Mouse (Mus musculus) brown adipose tissue, adult 24 weeks (tissue): ENCODE measurements around the gene Atf1. TPM values are rescaled to one million over a fixed set of nuclear protein-coding genes. Genes with fewer than 3 reads are reported as not detected.
"Not testable (repeated sequence)": the region's sequence is repeated elsewhere in the genome, so short reads cannot be mapped to it uniquely, and the experiment has no call there.

ENCODE experiments used
- H3K27ac ChIP-seq: fragments of 200-500 bp; replicated peaks from 2 replicates; pipeline ENCODE4 v1.5.1; 2012; ENCODE audit warnings: low read depth, mild to moderate bottlenecking, low read length
- H3K4me1 ChIP-seq: fragments of 200-500 bp; 2 replicates; pipeline ENCODE4 v1.6.1; 2012; ENCODE audit warnings: low read length, mixed read lengths; ENCODE audit not compliant: control insufficient read depth, insufficient read depth, insufficient read length
- H3K4me3 ChIP-seq: fragments of 200-500 bp; 2 replicates; pipeline ENCODE4 v1.5.1; 2012; ENCODE audit warnings: low read depth, mild to moderate bottlenecking, low read length, moderate library complexity; ENCODE audit not compliant: insufficient read depth
- polyA plus RNA-seq: library from polyadenylated mRNA; stranded (reverse); fragments of >200 nt; gene quantifications from 2 replicates; pipeline ENCODE4 v1.2.4, GENCODE M21; 2012; ENCODE audit not compliant: missing spikeins, insufficient read depth, insufficient read length

Gene Atf1
- polyA plus RNA-seq, 1 experiment, result 29.0 TPM

DNA sequence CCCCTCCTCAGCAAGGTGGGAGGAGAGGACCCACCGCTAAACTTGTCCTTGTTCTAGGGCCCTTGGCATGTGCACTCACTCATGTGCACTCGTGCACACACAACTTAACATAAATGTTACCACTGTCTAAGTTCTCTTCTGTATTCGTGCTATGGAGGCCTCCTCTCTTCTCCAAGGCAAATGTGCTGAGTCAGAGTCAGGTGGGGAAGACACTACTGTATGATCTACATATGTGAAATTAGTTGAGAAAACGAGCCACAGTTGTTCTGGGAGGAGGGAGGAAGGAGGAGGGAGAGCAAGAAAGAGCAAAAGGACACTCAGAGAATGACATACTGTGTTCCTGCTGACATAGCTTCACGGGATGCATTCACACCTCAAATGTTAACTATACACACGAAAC, 72.9 kb downstream of the Atf1 start:
- Histone ChIP-seq H3K4me1 (no peaks in the 10 kb centered on the region), H3K27ac (no peak overlapping the region), H3K4me3 (no peak overlapping the region)

DNA sequence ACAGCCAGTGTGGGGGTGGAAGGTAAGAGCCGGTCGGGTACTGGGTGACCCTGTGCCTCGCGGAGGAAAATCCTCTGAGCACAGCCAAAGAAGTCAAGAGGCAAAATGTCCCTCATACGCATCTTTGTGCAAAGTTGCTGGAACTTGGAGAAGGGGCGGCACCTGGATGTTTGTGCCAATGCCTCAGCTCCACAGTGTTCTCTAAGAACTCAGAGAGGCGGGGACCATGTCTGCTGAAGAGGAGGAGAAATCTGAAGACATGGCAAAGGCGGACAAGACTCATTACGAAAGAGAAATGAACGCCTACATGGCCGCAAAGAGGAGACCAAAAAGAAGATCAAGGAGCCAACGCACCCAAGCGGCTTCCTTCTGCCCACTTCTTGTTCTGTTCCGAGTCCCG, 73.9 kb downstream of the Atf1 start:
- Histone ChIP-seq H3K4me3 (peak overlapping the region; percentile 54), H3K4me1 (peaks cover 4% of the 10 kb centered on the region; the same call in 1 of the 2 replicates), H3K27ac (peak overlapping the region; percentile 71; the same call in 1 of the 2 replicates)

- Histone ChIP-seq H3K4me1 (peaks cover 4% of the 10 kb centered on the region; the same call in 1 of the 2 replicates), H3K4me3 (peak overlapping the region; percentile 65), H3K27ac (peak overlapping the region; percentile 66)
Observed at GRCm38 (mm10) chr15:100303428-100304018, 75.9 kb downstream of the Atf1 start.

DNA sequence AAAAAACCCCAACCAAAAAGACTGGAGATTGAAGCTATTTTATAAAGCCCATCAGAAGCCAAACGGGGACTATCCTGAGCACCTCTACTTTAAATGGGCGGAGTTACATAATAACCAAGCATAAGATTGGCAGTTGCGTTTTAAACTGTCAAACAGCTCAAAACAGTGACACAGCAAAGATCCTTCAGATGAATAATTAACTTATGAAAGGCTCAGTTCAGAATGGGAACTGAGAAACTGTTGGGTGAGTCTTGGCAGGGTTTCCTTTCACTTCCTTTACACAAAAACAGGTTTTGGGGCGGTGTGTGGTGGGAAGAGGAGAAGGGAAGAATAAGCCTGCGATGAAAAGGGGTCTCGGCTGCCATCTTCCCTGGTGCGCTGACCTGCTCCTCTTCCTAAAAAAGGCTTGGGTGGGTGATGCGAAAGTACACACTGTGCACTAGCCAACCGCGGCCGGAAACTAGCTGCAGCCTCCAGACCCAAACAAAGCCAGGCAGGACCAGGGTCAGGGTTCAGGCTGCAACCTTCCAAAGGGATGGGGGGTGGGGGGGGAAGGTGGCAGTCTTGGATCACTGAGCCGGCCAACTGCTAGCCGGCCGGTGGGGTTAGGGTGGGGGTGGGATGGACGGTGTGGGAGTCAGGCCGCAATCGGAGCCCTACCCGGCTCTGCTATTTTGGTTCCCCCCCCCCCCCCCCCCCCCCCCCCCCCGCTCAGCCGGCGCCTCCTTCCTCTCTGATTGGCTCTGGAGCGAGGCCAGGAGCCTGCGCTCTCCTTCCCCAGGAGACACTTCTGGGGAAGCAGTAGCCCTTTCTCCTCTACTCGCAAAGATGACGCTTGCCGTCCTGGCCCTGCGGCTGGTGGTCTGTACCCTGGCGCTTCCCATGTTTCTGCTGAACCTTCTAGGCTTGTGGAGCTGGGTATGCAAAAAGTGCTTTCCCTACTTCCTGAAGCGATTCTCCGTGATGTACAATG, 76.7 kb downstream of the Atf1 start, which contains the start of gene Mettl7a1:
Mettl7a1 (plus strand) TSS at position 122 of the 973 bp plus-strand sequence.
- Histone ChIP-seq H3K4me1 (peaks cover 4% of the 10 kb centered on the region; the same call in 1 of the 2 replicates), H3K27ac (peak within 1 kb of the TSS; percentile 66)

DNA sequence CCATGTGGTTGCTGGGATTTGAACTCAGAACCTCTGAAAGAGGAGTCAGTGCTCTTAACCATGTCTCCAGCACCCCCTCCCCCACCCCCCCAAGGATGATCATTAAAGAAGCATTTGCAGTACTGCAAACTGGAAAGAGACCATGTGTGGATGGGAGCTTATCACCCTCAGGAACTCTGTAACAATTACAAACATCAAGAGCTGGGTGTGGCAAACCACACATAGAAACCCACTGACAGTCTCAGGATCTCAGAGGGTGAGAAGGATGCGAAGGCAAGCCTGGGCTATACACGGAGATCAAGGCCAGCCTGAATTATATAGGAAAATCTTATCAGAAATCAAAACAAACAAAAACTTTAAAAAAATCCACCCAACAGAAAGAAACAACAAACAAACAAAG, 78.6 kb downstream of the Atf1 start:
- Histone ChIP-seq H3K4me3 (0 out of 2 replicates have a peak overlapping the region, but pooled peaks have one; percentile 13), H3K4me1 (peaks cover 4% of the 10 kb centered on the region; the same call in 1 of the 2 replicates), H3K27ac (no peak overlapping the region)

More for the DNA sequence above, 76.7 kb downstream of the Atf1 start, which contains the start of gene Mettl7a1:
- peak within 1 kb of the TSS; percentile 70 for H3K4me3 ChIP-seq

DNA sequence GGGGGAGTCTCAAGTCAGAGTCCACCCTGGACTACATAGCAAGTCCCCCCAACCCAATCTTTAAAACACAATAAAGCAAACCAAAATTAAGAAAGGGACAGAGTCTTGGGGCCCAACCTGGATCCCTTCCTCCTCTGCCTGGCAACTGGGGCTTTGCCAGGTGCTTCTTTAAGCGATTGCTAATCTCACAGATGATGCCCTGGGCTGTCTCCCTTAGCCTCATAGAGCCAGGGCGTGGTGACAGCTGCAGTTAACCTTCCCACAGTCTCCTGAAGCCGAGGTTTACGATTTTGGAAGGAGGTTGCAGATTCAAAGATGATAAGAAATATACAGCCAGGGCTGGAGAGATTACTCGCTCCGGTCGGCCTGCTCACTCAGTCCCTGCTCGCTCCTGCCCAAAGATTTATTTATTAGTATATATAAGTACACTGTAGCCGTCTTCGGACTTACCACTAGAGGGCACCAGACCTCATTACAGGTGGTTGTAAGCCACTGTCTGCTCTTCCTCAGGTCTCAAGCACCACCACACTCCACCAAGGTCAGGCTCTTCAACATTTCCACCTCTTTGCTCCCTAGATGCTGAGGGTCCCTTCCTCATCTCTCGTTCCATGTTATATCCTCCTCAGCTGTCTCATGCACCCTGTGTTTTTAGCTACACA, 79.9 kb downstream of the Atf1 start:
- H3K4me3 ChIP-seq, H3K27ac ChIP-seq, H3K4me1 ChIP-seq: not testable (repeated sequence)

Other genes with a start within 250 kb of the Atf1 start
- gene Dip2b, start 189.2 kb upstream of the Atf1 start, polyA plus RNA-seq, result 3.8 and 4.2 TPM in 2 replicates
- gene Tmprss12, start 53.0 kb downstream of the Atf1 start, polyA plus RNA-seq, result not detected in 2 replicates
- 231 and 236 TPM in 2 replicates for gene Mettl7a1, start 76.3 kb downstream of the Atf1 start, polyA plus RNA-seq
- gene Mettl7a3, start 107.1 kb downstream of the Atf1 start, polyA plus RNA-seq, result not detected in 2 replicates
- not detected in 2 replicates for gene Methig1, start 125.3 kb downstream of the Atf1 start, polyA plus RNA-seq
- not detected in 2 replicates for gene Mettl7a2, start 125.4 kb downstream of the Atf1 start, polyA plus RNA-seq
- gene Higd1c, start 136.7 kb downstream of the Atf1 start, polyA plus RNA-seq, result not detected in 2 replicates
- not detected in 2 replicates for gene Gm5475, start 194.3 kb downstream of the Atf1 start, polyA plus RNA-seq
- gene Slc11a2, start 197.3 kb downstream of the Atf1 start, polyA plus RNA-seq, result 14.2 and 24.7 TPM in 2 replicates
- 589 and 634 TPM in 2 replicates for gene Letmd1, start 241.2 kb downstream of the Atf1 start, polyA plus RNA-seq